Mouse (Mus musculus) bone marrow, adult 2 months (tissue): Measurements from ENCODE around the gene Ackr3. TPM values are rescaled to one million over a fixed set of nuclear protein-coding genes. Genes with fewer than 3 reads are reported as not detected.
A peak's percentile ranks its signal among the peaks of the same experiment; 100 is the strongest.

Source experiments
- H3K27ac ChIP-seq: fragments of 200-500 bp; 2 replicates; pipeline ENCODE4 v1.5.1; 2012; ENCODE audit warnings: low read depth, mild to moderate bottlenecking, control low read depth, inconsistent platforms, low read length; ENCODE audit not compliant: control insufficient read depth, poor library complexity, insufficient read depth
- H3K4me1 ChIP-seq: fragments of 200-500 bp; 2 replicates; pipeline ENCODE4 v1.6.1; 2011; ENCODE audit warnings: low read length; ENCODE audit not compliant: control insufficient read depth, insufficient read depth
- H3K4me3 ChIP-seq: fragments of 200-500 bp; replicated peaks from 2 replicates; pipeline ENCODE3; 2011; ENCODE audit warnings: mild to moderate bottlenecking, low read depth, low read length, control low read depth; ENCODE audit not compliant: control insufficient read depth
- CTCF ChIP-seq: fragments of 200-500 bp; IDR thresholded peaks from 2 replicates; pipeline ENCODE4 v1.5.1; 2011; ENCODE audit warnings: low read length, control low read depth; ENCODE audit not compliant: control insufficient read depth, insufficient read depth
- POLR2A ChIP-seq: fragments of 200-500 bp; IDR thresholded peaks from 2 replicates; pipeline ENCODE4 v1.6.1; 2011; ENCODE audit warnings: low read depth, mild to moderate bottlenecking, control low read depth, low read length, borderline replicate concordance; ENCODE audit not compliant: control insufficient read depth
- WGBS: fragments of 180-500 bp; shearing (Covaris S2); methylation state at CpG from one replicate; pipeline ENCODE4 v1.1.7; 2018; 5-methylcytosine and 5-hydroxymethylcytosine counted together
- polyA plus RNA-seq: library from polyadenylated mRNA; stranded (reverse); fragments of >200 nt; gene quantifications from 2 replicates; pipeline ENCODE4 v1.2.4, GENCODE M21; 2011; ENCODE audit warnings: low replicate concordance; ENCODE audit not compliant: missing spikeins, insufficient read depth, insufficient read length

The Ackr3 gene
- 3.3 TPM in 1 of 2 replicates, not detected in the other for polyA plus RNA-seq

DNA sequence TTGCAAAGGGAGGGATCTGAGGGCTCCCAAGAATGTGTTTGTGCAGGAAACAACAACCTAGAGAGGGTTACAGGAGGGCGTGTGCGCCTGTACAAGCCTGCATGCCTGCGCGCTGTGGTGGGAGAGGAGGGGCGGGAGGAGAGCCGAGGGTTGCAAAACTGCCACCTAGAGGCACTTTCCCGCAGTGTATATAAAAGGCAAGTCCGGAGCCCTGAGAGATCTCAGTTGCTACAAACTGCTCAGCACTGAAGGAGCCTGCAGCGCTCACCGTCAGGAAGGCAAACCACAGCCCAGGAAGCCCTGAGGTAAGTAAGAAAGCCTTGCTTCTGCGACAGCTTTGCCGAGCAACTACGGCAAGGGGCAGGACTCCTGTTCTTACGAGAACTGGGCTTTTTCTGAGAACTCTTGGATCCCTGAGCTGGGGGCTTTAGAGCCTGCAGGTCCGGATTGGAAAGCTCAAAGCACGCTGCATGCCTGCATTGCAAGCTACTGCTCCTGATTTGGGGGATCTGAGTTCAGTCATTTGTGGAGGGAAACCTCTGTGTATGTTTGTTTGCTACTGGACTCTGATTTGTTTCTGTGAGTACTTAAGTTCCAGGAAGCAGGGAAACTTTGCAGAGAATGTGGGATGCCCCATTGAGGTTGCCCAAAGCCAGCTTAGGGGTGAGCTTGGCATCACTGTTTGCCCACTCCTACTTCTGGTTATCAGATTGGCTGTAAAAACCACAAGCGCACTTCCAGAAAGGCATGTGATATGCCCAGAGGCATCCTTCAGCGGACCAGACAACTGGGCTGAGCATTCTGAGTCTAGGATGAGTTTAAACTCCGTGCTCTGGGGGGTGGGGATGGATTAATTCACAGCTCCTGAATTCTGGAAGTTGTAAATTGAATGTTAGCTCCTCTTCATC is at the start of gene Ackr3:
Gene Ackr3 (plus strand): TSS at position 198 of the 908 bp plus-strand sequence.
- H3K27ac ChIP-seq, result no peak within 1 kb of the TSS; the same call in 1 of the 2 replicates
- H3K4me3 ChIP-seq, result no peak within 1 kb of the TSS
- no peaks in the 10 kb centered on the region for H3K4me1 ChIP-seq
- 2% methylated on average over 19 of the region's 19 CpGs for WGBS
- TF ChIP-seq POLR2A, result no peak
- peak; percentile 27; the same call in 1 of the 2 replicates for TF ChIP-seq CTCF

DNA sequence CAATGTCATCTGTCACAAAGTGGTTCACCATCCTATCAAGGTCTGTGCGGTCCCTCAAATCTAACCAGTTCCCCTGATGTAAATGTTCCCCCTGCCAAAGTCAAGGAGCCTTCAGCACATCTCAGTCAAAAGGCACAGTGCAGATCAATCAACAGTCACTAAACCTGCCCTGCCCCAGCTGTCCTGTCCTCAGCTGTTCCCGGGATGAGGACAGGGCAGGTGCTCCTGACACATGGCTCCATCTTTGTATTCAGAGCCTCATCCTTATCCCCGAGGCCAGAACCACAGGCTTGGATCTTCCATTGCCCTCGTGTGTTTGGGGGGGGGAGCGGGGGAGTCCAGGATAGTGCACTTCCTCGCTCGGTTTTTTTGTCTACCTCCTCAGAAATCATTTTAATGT is 47.2 kb upstream of the Ackr3 start:
- TF ChIP-seq CTCF (no peak), POLR2A (no peak)
- WGBS, result 68% methylated on average over 7 of the region's 7 CpGs
- Histone ChIP-seq H3K4me1 (no peaks in the 10 kb centered on the region), H3K4me3 (no peak overlapping the region), H3K27ac (no peak overlapping the region)

- H3K27ac ChIP-seq, result no peak overlapping the region
- no peak for TF ChIP-seq CTCF
- TF ChIP-seq POLR2A, result no peak
- WGBS, result 43% methylated on average over 13 of the region's 13 CpGs
- H3K4me3 ChIP-seq, result no peak overlapping the region
- peaks cover 2% of the 10 kb centered on the region; the same call in 1 of the 2 replicates for H3K4me1 ChIP-seq
Observed at GRCm38 (mm10) chr1:90159927-90160326, 43.9 kb upstream of the Ackr3 start.

GRCm38 (mm10) chr1:90161623-90162022 is 42.2 kb upstream of the Ackr3 start:
- no peak overlapping the region for H3K4me3 ChIP-seq
- H3K27ac ChIP-seq, result no peak overlapping the region
- peaks cover 2% of the 10 kb centered on the region; the same call in 1 of the 2 replicates for H3K4me1 ChIP-seq
- no peak for TF ChIP-seq POLR2A
- no peak for TF ChIP-seq CTCF
- WGBS, result 65% methylated on average over 6 of the region's 6 CpGs

- Histone ChIP-seq H3K27ac (no peak overlapping the region), H3K4me3 (no peak overlapping the region), H3K4me1 (peaks cover 2% of the 10 kb centered on the region; the same call in 1 of the 2 replicates)
- TF ChIP-seq POLR2A (no peak), CTCF (no peak)
- WGBS, result 45% methylated on average over 13 of the region's 13 CpGs
Observed at GRCm38 (mm10) chr1:90162379-90162857, 41.4 kb upstream of the Ackr3 start.

DNA sequence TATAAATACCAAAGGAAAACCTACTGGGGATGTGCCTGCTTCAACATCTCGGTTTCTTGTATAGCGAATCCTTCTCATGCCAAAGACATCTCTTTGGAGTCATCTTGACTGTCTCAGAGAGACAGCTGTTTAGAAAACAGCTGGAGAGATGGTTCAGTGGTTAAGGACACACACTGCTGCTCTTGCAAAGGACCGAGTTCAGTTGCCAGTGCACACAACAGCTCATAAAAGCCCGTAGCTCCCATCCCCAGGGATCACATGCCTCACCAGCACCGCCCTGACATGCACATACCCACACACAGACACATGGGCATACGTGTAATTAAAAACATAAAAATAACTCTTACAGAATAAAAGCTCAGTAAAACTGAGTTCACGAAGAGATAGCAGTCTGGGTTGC is 40.6 kb upstream of the Ackr3 start:
- peaks cover 2% of the 10 kb centered on the region; the same call in 1 of the 2 replicates for H3K4me1 ChIP-seq
- H3K4me3 ChIP-seq, result no peak overlapping the region
- no peak overlapping the region for H3K27ac ChIP-seq
- no peak for TF ChIP-seq CTCF
- TF ChIP-seq POLR2A, result no peak
- whole genome bisulfite sequencing, result 72% methylated on average over 7 of the region's 7 CpGs

GRCm38 (mm10) chr1:90164319-90164718 is 39.5 kb upstream of the Ackr3 start:
- TF ChIP-seq CTCF (no peak), POLR2A (no peak)
- Histone ChIP-seq H3K27ac (no peak overlapping the region), H3K4me3 (no peak overlapping the region), H3K4me1 (peaks cover 2% of the 10 kb centered on the region; the same call in 1 of the 2 replicates)
- WGBS, result 50% methylated on average over 3 of the region's 3 CpGs

GRCm38 (mm10) chr1:90174338-90174737 is 29.4 kb upstream of the Ackr3 start:
- H3K4me1 ChIP-seq, result no peaks in the 10 kb centered on the region
- WGBS, result 77% methylated on average over 8 of the region's 8 CpGs
- H3K4me3 ChIP-seq, result no peak overlapping the region
- TF ChIP-seq POLR2A (no peak), CTCF (no peak)
- no peak overlapping the region for H3K27ac ChIP-seq
